In genomic region chr10:126979636-126980151, GRCm38 (mm10) we compare ENCODE assay signal across 8 mouse cellular contexts. TPM values are rescaled to one million over a fixed set of nuclear protein-coding genes. Genes with fewer than 3 reads are reported as not detected.
DNase-seq lines count a peak whose midpoint lies in the region; ATAC-seq and TF ChIP-seq lines count a peak whose summit lies in the region.

No protein-coding gene starts in this region.

- H3K4me3 ChIP-seq in forebrain, embryonic 11.5 days (ENCODE audit: low read depth, low read length), result peak overlapping the region; percentile 100
- peak overlapping the region; percentile 93 for H3K4me3 ChIP-seq in hindbrain, embryonic 13.5 days
- H3K4me3 ChIP-seq in midbrain, embryonic 13.5 days (replicated peaks), result peak overlapping the region; percentile 94
- H3K4me3 ChIP-seq in testis, adult 2 months (ENCODE audit: control insufficient read depth, low read depth, low read length), result peak overlapping the region; percentile 89

- intact Hi-C loops in left cerebral cortex, postnatal 4 days (cut with DNase I), result loop anchor here (5.0 kb wide), 1 partner anchor 57 kb away; no protein-coding TSS in a partner anchor

- peak overlapping the region; percentile 95 for H3K9ac ChIP-seq in forebrain, embryonic 11.5 days (ENCODE audit: low read length)
- peak overlapping the region; percentile 95 for H3K9ac ChIP-seq in hindbrain, embryonic 13.5 days
- peak overlapping the region; percentile 96 for H3K9ac ChIP-seq in midbrain, embryonic 13.5 days (replicated peaks)

- ATAC-seq in forebrain, embryonic 11.5 days (replicated peaks; ENCODE audit: low FRiP score), result peak; percentile 4; the same call in 1 of the 2 replicates
- peak; percentile 3; the same call in 1 of the 2 replicates for ATAC-seq in hindbrain, embryonic 13.5 days (ENCODE audit: low FRiP score)
- 0 out of 2 replicates have a peak, but pooled peaks have one; percentile 12 for ATAC-seq in midbrain, embryonic 13.5 days

- no peaks in the 10 kb centered on the region for H3K9me3 ChIP-seq in forebrain, embryonic 11.5 days (ENCODE audit: control insufficient read depth, low read length)
- no peaks in the 10 kb centered on the region for H3K9me3 ChIP-seq in hindbrain, embryonic 13.5 days
- no peaks in the 10 kb centered on the region for H3K9me3 ChIP-seq in midbrain, embryonic 13.5 days

- H3K4me2 ChIP-seq in forebrain, embryonic 11.5 days (ENCODE audit: low read depth, low read length, severe bottlenecking), result peak overlapping the region; percentile 83
- H3K4me2 ChIP-seq in hindbrain, embryonic 13.5 days, result peak overlapping the region; percentile 96
- peak overlapping the region; percentile 81 for H3K4me2 ChIP-seq in midbrain, embryonic 13.5 days (replicated peaks)

- peaks cover 38% of the 10 kb centered on the region for H3K4me1 ChIP-seq in forebrain, embryonic 11.5 days (replicated peaks; ENCODE audit: control insufficient read depth, insufficient read depth, low read length)
- peaks cover 56% of the 10 kb centered on the region for H3K4me1 ChIP-seq in hindbrain, embryonic 13.5 days (replicated peaks)
- peaks cover 53% of the 10 kb centered on the region for H3K4me1 ChIP-seq in midbrain, embryonic 13.5 days (replicated peaks)
- H3K4me1 ChIP-seq in testis, adult 2 months (ENCODE audit: control insufficient read depth, insufficient read depth, low read length), result peaks cover 23% of the 10 kb centered on the region

- DNase-seq in adrenal gland, adult (ENCODE audit: inconsistent age in 2 of 2, low spot score in 1 of 2), result peak; percentile 76 to 90
- no peak for DNase-seq in adrenal gland, postnatal 4 days (ENCODE audit: low spot score in 2 of 2)
- DNase-seq in adrenal gland, postnatal 25 days, result peak; percentile 56
- peak; percentile 77 for DNase-seq in forebrain, embryonic 11.5 days (ENCODE audit: low spot score)
- peak; percentile 40 for DNase-seq in left cerebral cortex, postnatal 4 days

- no peak for TF ChIP-seq POLR2A in testis, adult 2 months (IDR thresholded peaks at IDR 0.05; ENCODE audit: control insufficient read depth, low read depth, low read length)

- H3K27me3 ChIP-seq in forebrain, embryonic 11.5 days (ENCODE audit: control insufficient read depth, insufficient read depth, low read length), result no peaks in the 10 kb centered on the region
- H3K27me3 ChIP-seq in hindbrain, embryonic 13.5 days, result peaks cover 28% of the 10 kb centered on the region
- peaks cover 5% of the 10 kb centered on the region; the same call in 1 of the 2 replicates for H3K27me3 ChIP-seq in midbrain, embryonic 13.5 days
- no peaks in the 10 kb centered on the region for H3K27me3 ChIP-seq in testis, adult 2 months (ENCODE audit: control insufficient read depth, insufficient read depth, low read length)

- no peak for TF ChIP-seq CTCF in testis, adult 2 months (IDR thresholded peaks at IDR 0.05; ENCODE audit: control insufficient read depth, insufficient read depth, insufficient replicate concordance, low read depth, low read length)

- WGBS in forebrain, embryonic 11.5 days, result under 1% methylated on average over 52 of the region's 57 CpGs
- under 1% methylated on average over 48 of the region's 57 CpGs for WGBS in hindbrain, embryonic 13.5 days
- WGBS in midbrain, embryonic 13.5 days, result under 1% methylated on average over 54 of the region's 57 CpGs

- H3K36me3 ChIP-seq in forebrain, embryonic 11.5 days (ENCODE audit: control insufficient read depth, insufficient read depth, low read length), result no peaks in the 10 kb centered on the region
- H3K36me3 ChIP-seq in hindbrain, embryonic 13.5 days, result no peaks in the 10 kb centered on the region
- H3K36me3 ChIP-seq in midbrain, embryonic 13.5 days, result no peaks in the 10 kb centered on the region
- H3K36me3 ChIP-seq in testis, adult 2 months (ENCODE audit: control insufficient read depth, insufficient read depth, low read length), result no peaks in the 10 kb centered on the region

- H3K27ac ChIP-seq in forebrain, embryonic 11.5 days (ENCODE audit: low read depth, low read length), result peak overlapping the region; percentile 99
- peak overlapping the region; percentile 100 for H3K27ac ChIP-seq in hindbrain, embryonic 13.5 days
- peak overlapping the region; percentile 100 for H3K27ac ChIP-seq in midbrain, embryonic 13.5 days
- H3K27ac ChIP-seq in testis, adult 2 months (ENCODE audit: control insufficient read depth, insufficient read depth, low read depth, low read length), result peak overlapping the region; percentile 25

RNA-seq across cellular contexts. Expression of gene Ctdsp2, which starts 1.2 kb away (rescaled TPM):
- 100 to 1,000 TPM; 244 to 246 TPM for total RNA-seq in adrenal gland, postnatal 4 days (2021)
- total RNA-seq in adrenal gland, postnatal 25 days (2021), result 125 and 197 TPM in 2 replicates
- 58.8 and 63.2 TPM in 2 replicates for polyA plus RNA-seq in forebrain, embryonic 11.5 days (2014; fragmentation: Nextera tagmentation; extraction: Ambion mirVana)
- 18.9 and 19.8 TPM in 2 replicates for polyA plus RNA-seq in hindbrain, embryonic 13.5 days (2015; fragmentation: Nextera tagmentation; extraction: Ambion mirVana)
- 10 to 100 TPM; 57.6 to 61.4 TPM for total RNA-seq in left cerebral cortex, postnatal 4 days (2021)
- polyA plus RNA-seq in midbrain, embryonic 13.5 days (2015; fragmentation: Nextera tagmentation; extraction: Ambion mirVana), result 18.7 and 23.6 TPM in 2 replicates
- 39.4 and 46.8 TPM in 2 replicates for polyA plus RNA-seq in testis, adult 2 months (2012; rRNA removed)

RNA-seq across cellular contexts. Expression of gene Avil, which starts 20.8 kb away (rescaled TPM):
- under 1 TPM; 0.67 to 0.90 TPM for total RNA-seq in adrenal gland, postnatal 4 days (2021)
- total RNA-seq in adrenal gland, postnatal 25 days (2021), result 3.7 and 3.9 TPM in 2 replicates
- polyA plus RNA-seq in forebrain, embryonic 11.5 days (2014; fragmentation: Nextera tagmentation; extraction: Ambion mirVana), result 0.08 and 0.32 TPM in 2 replicates
- polyA plus RNA-seq in hindbrain, embryonic 13.5 days (2015; fragmentation: Nextera tagmentation; extraction: Ambion mirVana), result 5.5 and 5.9 TPM in 2 replicates
- under 1 TPM; 0.12 to 0.16 TPM for total RNA-seq in left cerebral cortex, postnatal 4 days (2021)
- polyA plus RNA-seq in midbrain, embryonic 13.5 days (2015; fragmentation: Nextera tagmentation; extraction: Ambion mirVana), result 2.2 and 2.8 TPM in 2 replicates
- polyA plus RNA-seq in testis, adult 2 months (2012; rRNA removed), result 0.04 and 0.20 TPM in 2 replicates

RNA-seq across cellular contexts. Expression of gene Tsfm, which starts 50.9 kb away (rescaled TPM):
- 10 to 100 TPM; 67.0 to 70.6 TPM for total RNA-seq in adrenal gland, postnatal 4 days (2021)
- total RNA-seq in adrenal gland, postnatal 25 days (2021), result 50.6 and 66.8 TPM in 2 replicates
- polyA plus RNA-seq in forebrain, embryonic 11.5 days (2014; fragmentation: Nextera tagmentation; extraction: Ambion mirVana), result 91.2 and 93.8 TPM in 2 replicates
- 63.4 and 65.5 TPM in 2 replicates for polyA plus RNA-seq in hindbrain, embryonic 13.5 days (2015; fragmentation: Nextera tagmentation; extraction: Ambion mirVana)
- total RNA-seq in left cerebral cortex, postnatal 4 days (2021), result 10 to 100 TPM; 29.4 to 30.2 TPM
- polyA plus RNA-seq in midbrain, embryonic 13.5 days (2015; fragmentation: Nextera tagmentation; extraction: Ambion mirVana), result 63.5 and 63.9 TPM in 2 replicates
- 12.2 and 14.3 TPM in 2 replicates for polyA plus RNA-seq in testis, adult 2 months (2012; rRNA removed)

Comparison
In these comparisons a context has a peak if more than half of its experiments do, and no peak if none do; other contexts are left out.
1. DNase-seq: peak in adrenal gland, adult (2 of 2), adrenal gland, postnatal 25 days (single experiment), forebrain, embryonic 11.5 days (single experiment) and left cerebral cortex, postnatal 4 days (single experiment); none in adrenal gland, postnatal 4 days (0 of 2).
2. H3K27ac ChIP-seq: peak in every context shown above with its lines; median percentile 100 in hindbrain, embryonic 13.5 days; 100 in midbrain, embryonic 13.5 days; 99 in forebrain, embryonic 11.5 days; 25 in testis, adult 2 months.
3. Peak in every context shown above with its lines, with median percentiles within 50 percentile points of each other: ATAC-seq, H3K4me2 ChIP-seq, H3K4me3 ChIP-seq and H3K9ac ChIP-seq.